Mouse (Mus musculus) neural tube, embryonic 11.5 days (tissue): Measurements from ENCODE around the gene Cdk5rap1. TPM values are rescaled to one million over a fixed set of nuclear protein-coding genes. Genes with fewer than 3 reads are reported as not detected.
"Not testable (repeated sequence)": the region's sequence is repeated elsewhere in the genome, so short reads cannot be mapped to it uniquely, and the experiment has no call there.

Source experiments
- ATAC-seq: fragments of 200-750 bp; cut with Nextera tagmentation; 2 replicates; pipeline ENCODE4 v1.8.0; 2017; ENCODE audit warnings: moderate number of reproducible peaks, mild to moderate bottlenecking, moderate TSS enrichment, moderate library complexity; ENCODE audit not compliant: insufficient read depth, low FRiP score, low TSS enrichment
- DNase-seq: peaks from one replicate; pipeline ENCODE4 v3.0.0-alpha.2; 2015; ENCODE audit warnings: low spot score
- H3K27ac ChIP-seq: fragments of 300-500 bp; sonication (generic); 2 replicates; pipeline ENCODE4 v1.5.1; 2014; ENCODE audit warnings: low read depth, mild to moderate bottlenecking, low read length
- H3K27me3 ChIP-seq: fragments of 300-500 bp; sonication (generic); 2 replicates; pipeline ENCODE4 v1.6.1; 2014; ENCODE audit warnings: mild to moderate bottlenecking, low read length, mixed read lengths; ENCODE audit not compliant: control insufficient read depth, insufficient read depth
- H3K36me3 ChIP-seq: fragments of 300-500 bp; sonication (generic); 2 replicates; pipeline ENCODE4 v1.6.1; 2014; ENCODE audit warnings: mild to moderate bottlenecking, low read length, moderate library complexity, mixed read lengths; ENCODE audit not compliant: control insufficient read depth, insufficient read depth
- H3K4me1 ChIP-seq: fragments of 300-500 bp; sonication (generic); 2 replicates; pipeline ENCODE4 v1.6.1; 2014; ENCODE audit warnings: low read length, mixed read lengths; ENCODE audit not compliant: control insufficient read depth, insufficient read depth
- H3K4me2 ChIP-seq: fragments of 300-500 bp; sonication (generic); 2 replicates; pipeline ENCODE4 v1.6.1; 2014; ENCODE audit warnings: low read depth, mild to moderate bottlenecking, moderate library complexity
- H3K4me3 ChIP-seq: fragments of 300-500 bp; sonication (generic); 2 replicates; pipeline ENCODE4 v1.5.1; 2014; ENCODE audit warnings: low read depth, low read length
- H3K9ac ChIP-seq: fragments of 300-500 bp; sonication (generic); 2 replicates; pipeline ENCODE4 v1.6.1; 2014; ENCODE audit warnings: mild to moderate bottlenecking, low read length
- H3K9me3 ChIP-seq: fragments of 300-500 bp; sonication (generic); 2 replicates; pipeline ENCODE4 v1.6.1; 2016; ENCODE audit warnings: low read length; ENCODE audit not compliant: control insufficient read depth
- WGBS: fragments of 180-500 bp; shearing (Covaris S2); extraction: QIAGEN DNeasy Blood & Tissue Kit; methylation state at CpG from one replicate; pipeline ENCODE4 v1.1.7; 2014; 5-methylcytosine and 5-hydroxymethylcytosine counted together
- polyA plus RNA-seq: library from polyadenylated mRNA; unstranded; fragments of >200 nt; fragmentation: Nextera tagmentation; extraction: Ambion mirVana; gene quantifications from 2 replicates; pipeline ENCODE4 v1.2.1, GENCODE M21; 2014

Gene Cdk5rap1
- polyA plus RNA-seq, 1 experiment from 2014 or later: 15.8 TPM

GRCm38 (mm10) chr2:154348152-154348551 lies 24.7 kb downstream of the Cdk5rap1 start:
- no peak overlapping the region for H3K27ac ChIP-seq
- no peak overlapping the region for H3K4me2 ChIP-seq
- WGBS: 90% methylated on average over 3 of the region's 3 CpGs
- no peaks in the 10 kb centered on the region for H3K9me3 ChIP-seq
- H3K27me3 ChIP-seq: no peaks in the 10 kb centered on the region
- DNase-seq (no peak), ATAC-seq (no peak)
- H3K4me1 ChIP-seq: no peaks in the 10 kb centered on the region
- H3K9ac ChIP-seq: no peak overlapping the region
- H3K36me3 ChIP-seq: no peaks in the 10 kb centered on the region
- H3K4me3 ChIP-seq: no peak overlapping the region

GRCm38 (mm10) chr2:154339356-154339755 lies 33.5 kb downstream of the Cdk5rap1 start:
- DNase-seq (no peak), ATAC-seq (no peak)
- Histone ChIP-seq H3K36me3 (no peaks in the 10 kb centered on the region), H3K9ac (no peak overlapping the region), H3K4me1 (no peaks in the 10 kb centered on the region), H3K4me3 (no peak overlapping the region), H3K9me3 (no peaks in the 10 kb centered on the region), H3K4me2 (no peak overlapping the region), H3K27ac (no peak overlapping the region), H3K27me3 (no peaks in the 10 kb centered on the region)
- 70% methylated on average over 2 of the region's 2 CpGs for WGBS

DNA sequence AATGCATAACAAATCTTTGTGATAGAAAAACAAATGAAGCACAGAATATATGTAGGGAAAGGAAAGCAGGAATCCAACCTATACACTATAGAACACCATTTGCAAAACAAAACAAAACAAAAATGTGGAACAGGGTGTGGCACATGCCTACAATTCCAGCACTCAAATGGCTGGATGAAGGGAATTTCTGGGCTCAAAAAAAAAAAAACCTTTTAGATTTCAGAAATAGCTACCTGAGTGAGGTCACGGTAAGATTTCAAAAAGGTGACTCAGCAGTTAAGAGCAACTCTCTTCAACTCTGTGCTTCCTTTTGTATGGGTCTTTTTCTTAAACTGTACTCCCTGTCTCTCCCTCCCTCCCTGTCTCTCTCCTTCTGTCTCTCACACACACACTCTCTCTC lies 34.6 kb downstream of the Cdk5rap1 start:
- H3K4me1 ChIP-seq: no peaks in the 10 kb centered on the region
- WGBS: 84% methylated on average over 1 of the region's 1 CpGs
- H3K27me3 ChIP-seq: no peaks in the 10 kb centered on the region
- H3K9ac ChIP-seq: no peak overlapping the region
- H3K9me3 ChIP-seq: no peaks in the 10 kb centered on the region
- H3K4me3 ChIP-seq: no peak overlapping the region
- no peaks in the 10 kb centered on the region for H3K36me3 ChIP-seq
- DNase-seq (no peak), ATAC-seq (no peak)
- no peak overlapping the region for H3K4me2 ChIP-seq
- no peak overlapping the region for H3K27ac ChIP-seq

DNA sequence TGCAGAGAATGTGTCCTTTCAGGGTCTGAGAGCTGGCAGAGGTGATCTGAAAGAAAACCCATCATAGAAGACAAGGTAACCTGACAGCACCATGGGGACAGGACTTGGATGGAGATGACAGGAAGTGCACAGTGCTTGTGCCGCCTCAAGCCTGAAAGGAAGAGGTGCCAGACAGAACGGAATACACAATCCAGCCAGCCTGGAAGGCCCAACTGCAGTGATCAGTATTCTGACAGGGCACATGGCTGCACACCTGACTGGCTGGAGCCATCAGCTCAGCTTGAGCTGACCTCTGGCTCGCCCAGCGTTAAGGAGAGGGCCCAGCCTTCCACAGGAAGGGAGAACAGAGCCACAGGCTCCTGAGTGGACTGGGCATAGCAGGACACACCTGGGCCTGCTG lies 37.2 kb downstream of the Cdk5rap1 start:
- no peak for ATAC-seq

DNA sequence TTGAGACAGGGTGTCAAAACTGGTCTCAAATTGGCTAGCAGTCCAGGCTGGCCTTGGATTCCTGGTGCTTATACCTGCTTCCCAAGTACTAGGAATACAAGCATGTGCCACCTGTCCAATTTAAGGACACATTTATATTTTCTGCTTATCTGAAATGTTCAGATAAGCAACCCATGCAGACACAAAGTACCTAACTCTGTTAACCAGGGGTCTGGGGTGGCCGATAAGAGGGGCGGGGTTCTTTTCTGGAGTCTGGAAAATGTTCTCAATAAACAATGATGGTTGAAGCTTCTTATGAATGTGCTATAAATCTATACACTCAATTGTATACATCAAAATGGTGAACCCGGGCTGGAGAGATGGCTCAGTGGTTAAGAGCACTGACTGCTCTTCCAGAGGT lies 46.0 kb downstream of the Cdk5rap1 start:
- Histone ChIP-seq H3K27me3 (no peaks in the 10 kb centered on the region), H3K4me2 (no peak overlapping the region), H3K4me1 (no peaks in the 10 kb centered on the region), H3K9me3 (no peaks in the 10 kb centered on the region), H3K36me3 (no peaks in the 10 kb centered on the region), H3K9ac (no peak overlapping the region), H3K4me3 (no peak overlapping the region), H3K27ac (no peak overlapping the region)
- ATAC-seq: no peak
- DNase-seq: no peak
- WGBS: 84% methylated on average over 3 of the region's 3 CpGs

More for the DNA sequence above, 37.2 kb downstream of the Cdk5rap1 start:
- H3K4me3 ChIP-seq: no peak overlapping the region
- 82% methylated on average over 4 of the region's 4 CpGs for WGBS
- H3K27me3 ChIP-seq: no peaks in the 10 kb centered on the region
- no peak for DNase-seq
- no peaks in the 10 kb centered on the region for H3K36me3 ChIP-seq
- no peaks in the 10 kb centered on the region for H3K4me1 ChIP-seq
- no peak overlapping the region for H3K4me2 ChIP-seq
- no peaks in the 10 kb centered on the region for H3K9me3 ChIP-seq
- no peak overlapping the region for H3K27ac ChIP-seq
- no peak overlapping the region for H3K9ac ChIP-seq

GRCm38 (mm10) chr2:154313771-154314170 lies 59.0 kb downstream of the Cdk5rap1 start:
- WGBS: 74% methylated on average over 3 of the region's 5 CpGs

GRCm38 (mm10) chr2:154306927-154307326 lies 65.9 kb downstream of the Cdk5rap1 start, which contains the start of gene Bpifb9b:
Gene Bpifb9b, plus strand, starts transcription at chr2:154307227.
- H3K9me3 ChIP-seq, H3K4me2 ChIP-seq, H3K36me3 ChIP-seq, H3K27me3 ChIP-seq, H3K4me1 ChIP-seq, ATAC-seq, DNase-seq, H3K27ac ChIP-seq, H3K9ac ChIP-seq, H3K4me3 ChIP-seq: not testable (repeated sequence)
- WGBS: 76% methylated on average over 4 of the region's 4 CpGs

More at GRCm38 (mm10) chr2:154313771-154314170, 59.0 kb downstream of the Cdk5rap1 start:
- not testable (repeated sequence) for H3K27me3 ChIP-seq, H3K9ac ChIP-seq, ATAC-seq, H3K36me3 ChIP-seq, DNase-seq, H3K4me3 ChIP-seq, H3K4me1 ChIP-seq, H3K27ac ChIP-seq, H3K9me3 ChIP-seq, H3K4me2 ChIP-seq

GRCm38 (mm10) chr2:154304604-154305003 lies 68.2 kb downstream of the Cdk5rap1 start:
- H3K36me3 ChIP-seq, H3K4me3 ChIP-seq, H3K27me3 ChIP-seq, H3K4me2 ChIP-seq, H3K9me3 ChIP-seq, H3K9ac ChIP-seq, DNase-seq, H3K4me1 ChIP-seq, ATAC-seq, H3K27ac ChIP-seq: not testable (repeated sequence)
- 82% methylated on average over 1 of the region's 3 CpGs for WGBS

DNA sequence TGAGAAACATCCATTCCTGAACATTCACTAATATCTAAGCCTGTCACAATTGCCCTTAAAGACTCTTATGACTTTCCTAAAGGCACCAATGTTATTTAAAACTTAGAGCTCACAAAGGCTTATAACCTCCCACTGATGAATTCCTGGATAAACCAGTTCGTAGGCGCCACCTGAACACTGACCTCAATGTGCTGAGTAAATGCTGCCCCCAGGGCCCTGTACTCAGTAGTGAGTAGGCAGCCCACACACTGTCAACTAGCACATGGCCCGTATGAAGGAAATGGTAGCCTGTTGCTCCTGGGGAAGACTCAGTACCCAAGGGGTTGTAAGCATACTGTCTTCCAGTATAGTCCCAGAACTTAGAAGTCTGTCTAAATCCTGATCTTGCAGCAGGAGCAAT lies 71.0 kb downstream of the Cdk5rap1 start:
- Histone ChIP-seq H3K4me3 (no peak overlapping the region), H3K27me3 (no peaks in the 10 kb centered on the region), H3K27ac (no peak overlapping the region), H3K36me3 (no peaks in the 10 kb centered on the region), H3K9me3 (no peaks in the 10 kb centered on the region), H3K4me2 (no peak overlapping the region), H3K9ac (no peak overlapping the region), H3K4me1 (no peaks in the 10 kb centered on the region)
- WGBS: 86% methylated on average over 3 of the region's 3 CpGs
- no peak for DNase-seq
- no peak for ATAC-seq
